Mouse (Mus musculus): ENCODE measurements around the gene Gfod1. TPM values are rescaled to one million over a fixed set of nuclear protein-coding genes. Genes with fewer than 3 reads are reported as not detected.

Gene Gfod1
- total RNA-seq, 2 experiments from 2014 or later: 5.6 to 6.5 TPM

GRCm38 (mm10) chr13:43299171-43299570, 4.8 kb downstream of the Gfod1 start:
- no peak for DNase-seq

GRCm38 (mm10) chr13:43297526-43297925, 6.4 kb downstream of the Gfod1 start:
- DNase-seq: no peak

GRCm38 (mm10) chr13:43296140-43296805, 7.7 kb downstream of the Gfod1 start:
- DNase-seq: no peak

GRCm38 (mm10) chr13:43295684-43296083, 8.3 kb downstream of the Gfod1 start:
- DNase-seq: no peak

GRCm38 (mm10) chr13:43294957-43295590, 8.9 kb downstream of the Gfod1 start:
- DNase-seq: no peak

GRCm38 (mm10) chr13:43292892-43293291, 11.1 kb downstream of the Gfod1 start:
- DNase-seq: no peak

GRCm38 (mm10) chr13:43289076-43289475, 14.9 kb downstream of the Gfod1 start:
- DNase-seq: no peak

GRCm38 (mm10) chr13:43288444-43288843, 15.5 kb downstream of the Gfod1 start:
- no peak for DNase-seq

- DNase-seq: no peak
These were observed 15.9 kb downstream of the Gfod1 start for GRCm38 (mm10) chr13:43288026-43288425.

- no peak for DNase-seq
These were observed 17.1 kb downstream of the Gfod1 start for GRCm38 (mm10) chr13:43286836-43287235.

- DNase-seq: no peak
These were observed 19.2 kb downstream of the Gfod1 start for GRCm38 (mm10) chr13:43284711-43285151.

- no peak for DNase-seq
These were observed 30.1 kb downstream of the Gfod1 start for GRCm38 (mm10) chr13:43273906-43274305.

- DNase-seq: no peak
These were observed 31.5 kb downstream of the Gfod1 start for GRCm38 (mm10) chr13:43272303-43273135.

- DNase-seq: no peak
These were observed 32.5 kb downstream of the Gfod1 start for GRCm38 (mm10) chr13:43271481-43271880.

GRCm38 (mm10) chr13:43270220-43270597, 33.8 kb downstream of the Gfod1 start:
- DNase-seq: no peak

GRCm38 (mm10) chr13:43269460-43270219, 34.3 kb downstream of the Gfod1 start:
- DNase-seq: no peak

- no peak for DNase-seq
These were observed 35.2 kb downstream of the Gfod1 start for GRCm38 (mm10) chr13:43268539-43269327.

GRCm38 (mm10) chr13:43267902-43268301, 36.1 kb downstream of the Gfod1 start:
- DNase-seq: no peak

- DNase-seq: no peak
These were observed 36.8 kb downstream of the Gfod1 start for GRCm38 (mm10) chr13:43267216-43267615.

GRCm38 (mm10) chr13:43266333-43266732, 37.6 kb downstream of the Gfod1 start:
- no peak for DNase-seq

GRCm38 (mm10) chr13:43265116-43265515, 38.9 kb downstream of the Gfod1 start:
- DNase-seq: no peak
